Mouse (Mus musculus): ENCODE measurements at regions not wholly inside any gene's neighbourhood (a gene's known extent, or its start where the extent isn't known, plus 50 kb on each side); places are given as distances from the start of the nearest gene placed in this dataset.

DNA sequence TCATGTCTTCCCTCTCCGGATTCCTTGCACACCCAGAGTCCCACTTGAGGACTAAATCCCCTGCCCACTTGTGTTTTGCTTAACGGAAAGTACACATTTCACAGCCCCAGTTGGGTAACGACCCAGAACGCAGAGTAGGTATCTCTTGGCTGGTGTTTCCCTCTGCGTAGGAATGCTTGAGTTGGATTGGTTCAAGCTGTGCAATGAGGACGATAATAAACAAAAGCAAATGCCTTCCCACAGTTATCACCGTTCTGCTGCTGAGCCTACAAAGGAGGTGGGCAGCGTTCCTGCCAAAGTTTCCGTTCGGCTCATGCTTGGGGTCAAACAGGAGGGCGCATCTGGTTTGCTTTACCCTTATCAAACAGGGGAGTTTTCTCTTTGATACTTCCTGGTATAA lies 212.3 kb upstream of the Sfrp2 start:
- DNase-seq (ENCODE audit: low read depth), result no peak

DNA sequence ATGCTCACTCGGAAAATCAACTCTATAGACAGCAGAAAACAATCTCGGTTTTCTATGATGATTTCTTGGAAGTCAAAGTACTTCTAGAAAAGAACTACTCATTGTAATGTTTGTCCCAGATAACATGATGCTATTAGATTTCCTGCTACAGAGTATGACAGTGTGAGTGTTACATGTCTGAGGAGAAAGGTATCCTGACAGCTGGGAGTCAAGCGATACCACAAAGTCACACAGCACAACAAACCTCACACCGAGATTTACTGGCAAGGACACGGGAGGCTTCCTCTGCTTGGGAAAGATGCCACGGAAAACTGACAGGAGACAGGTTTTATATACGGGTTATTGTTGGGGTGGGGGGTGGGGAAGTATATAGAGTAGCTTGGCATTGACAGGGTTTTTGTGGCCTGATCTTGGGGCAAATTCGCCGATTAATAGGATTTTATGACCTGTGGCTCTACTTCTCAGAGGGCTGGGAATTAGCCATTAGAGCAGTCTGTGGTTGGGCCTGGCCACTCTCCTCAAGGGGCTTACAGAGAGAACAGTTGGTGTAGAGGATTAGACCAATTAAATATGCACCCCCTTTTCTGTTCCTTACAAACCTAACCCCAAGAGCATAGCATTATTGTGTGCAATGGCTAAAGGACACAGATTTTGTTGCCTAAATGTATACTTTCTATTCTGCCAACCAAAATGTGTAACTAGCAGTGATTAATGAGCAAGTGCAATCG lies 209.2 kb upstream of the Sfrp2 start:
- DNase-seq (ENCODE audit: low read depth), result no peak

DNA sequence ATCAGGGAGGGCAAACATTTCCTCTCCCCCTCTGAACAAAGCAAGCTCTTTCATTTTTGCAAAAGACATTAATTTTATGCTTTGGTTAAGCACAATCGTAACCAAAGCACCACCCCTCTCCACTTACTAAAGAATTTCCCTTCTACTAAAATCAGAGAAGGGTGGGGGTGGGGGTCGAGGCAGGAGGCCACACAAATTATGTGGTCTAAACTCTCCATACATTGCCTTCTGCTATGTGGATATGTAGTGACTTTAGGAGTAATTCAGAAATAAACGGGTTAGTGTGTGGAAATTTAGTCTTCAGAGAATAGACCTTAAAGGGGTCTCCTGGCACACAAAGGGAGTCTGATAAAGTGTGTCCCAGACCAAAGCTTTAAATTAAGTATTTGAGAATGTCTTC lies 204.1 kb upstream of the Sfrp2 start:
- no peak for DNase-seq (ENCODE audit: low read depth)

DNA sequence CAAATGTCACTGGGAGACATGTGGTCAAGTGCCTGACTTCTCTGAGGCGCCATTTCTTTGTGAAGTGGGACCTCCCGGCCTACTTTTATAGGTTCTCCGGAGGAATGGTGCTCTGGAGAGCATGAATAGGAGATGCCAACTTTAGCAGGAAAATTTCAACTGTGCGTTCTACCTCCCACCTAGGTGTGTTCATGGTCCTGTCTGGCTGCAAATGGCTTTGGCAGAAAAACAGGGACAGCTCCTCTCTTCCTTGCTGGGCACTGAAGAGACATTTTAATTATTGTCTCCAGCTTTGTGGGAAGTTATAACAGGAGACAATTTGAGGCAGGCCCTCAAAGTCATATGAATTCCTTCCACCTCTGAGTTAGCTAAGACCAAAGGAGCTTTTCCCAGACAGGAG lies 190.6 kb upstream of the Sfrp2 start:
- no peak for DNase-seq (ENCODE audit: low read depth)

DNA sequence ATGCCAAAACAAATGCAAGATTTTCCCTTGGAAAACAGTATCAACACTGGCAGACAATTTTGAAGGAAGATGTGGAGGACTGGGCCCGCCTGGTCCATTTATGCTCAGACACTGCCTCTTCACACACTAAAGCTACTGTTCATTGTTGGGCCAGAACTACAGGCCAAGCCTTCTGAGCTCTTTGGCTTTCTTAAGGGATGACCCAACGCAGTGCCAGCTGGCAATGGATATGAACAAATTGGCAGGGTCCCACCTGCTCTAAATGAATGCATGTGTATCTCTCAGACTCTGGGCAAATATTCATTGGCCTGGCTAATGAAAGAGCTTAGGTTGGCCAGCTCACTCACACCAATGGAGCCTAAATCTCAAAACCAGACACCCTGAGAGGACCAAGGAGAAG lies 190.0 kb upstream of the Sfrp2 start:
- no peak for DNase-seq (ENCODE audit: low read depth)

DNA sequence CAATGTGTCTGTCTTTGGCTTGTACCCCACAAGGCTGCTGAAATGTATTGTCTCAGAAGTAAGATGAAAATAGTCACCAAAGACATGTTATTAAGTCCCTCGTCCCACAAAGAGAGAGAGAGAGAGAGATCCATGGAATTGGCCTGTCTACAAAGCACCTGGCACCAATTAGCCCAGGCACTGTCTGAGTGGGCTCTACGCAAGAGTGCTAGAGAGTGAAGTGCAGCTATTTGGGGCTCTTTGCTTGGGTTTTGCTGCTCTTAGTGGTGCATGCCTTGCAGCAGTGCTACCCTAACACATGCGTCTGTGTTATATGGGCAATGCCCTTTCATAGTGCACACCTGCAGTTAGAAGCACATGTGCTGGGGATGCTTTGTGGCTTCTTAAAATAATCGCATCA lies 185.4 kb upstream of the Sfrp2 start:
- no peak for DNase-seq (ENCODE audit: low read depth)

DNA sequence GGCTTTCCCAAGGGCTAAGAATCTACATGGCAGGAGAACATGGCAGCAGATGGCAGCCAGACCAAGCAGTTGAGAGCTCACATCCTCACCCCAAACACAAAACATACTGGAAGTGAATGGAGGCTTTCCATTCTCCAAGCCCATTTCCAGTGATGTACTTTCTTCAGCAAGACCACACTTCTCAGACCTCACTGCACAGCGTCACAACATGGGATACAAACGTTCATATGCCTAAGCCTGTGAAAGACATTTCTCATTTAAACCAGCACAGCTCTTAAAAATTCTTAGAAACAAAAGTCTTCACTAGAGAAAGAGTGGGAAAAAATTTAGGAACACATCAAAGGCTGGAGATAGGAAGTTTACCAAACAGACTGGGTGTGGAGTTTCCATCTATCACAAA lies 183.9 kb upstream of the Sfrp2 start:
- no peak for DNase-seq (ENCODE audit: low read depth)

DNA sequence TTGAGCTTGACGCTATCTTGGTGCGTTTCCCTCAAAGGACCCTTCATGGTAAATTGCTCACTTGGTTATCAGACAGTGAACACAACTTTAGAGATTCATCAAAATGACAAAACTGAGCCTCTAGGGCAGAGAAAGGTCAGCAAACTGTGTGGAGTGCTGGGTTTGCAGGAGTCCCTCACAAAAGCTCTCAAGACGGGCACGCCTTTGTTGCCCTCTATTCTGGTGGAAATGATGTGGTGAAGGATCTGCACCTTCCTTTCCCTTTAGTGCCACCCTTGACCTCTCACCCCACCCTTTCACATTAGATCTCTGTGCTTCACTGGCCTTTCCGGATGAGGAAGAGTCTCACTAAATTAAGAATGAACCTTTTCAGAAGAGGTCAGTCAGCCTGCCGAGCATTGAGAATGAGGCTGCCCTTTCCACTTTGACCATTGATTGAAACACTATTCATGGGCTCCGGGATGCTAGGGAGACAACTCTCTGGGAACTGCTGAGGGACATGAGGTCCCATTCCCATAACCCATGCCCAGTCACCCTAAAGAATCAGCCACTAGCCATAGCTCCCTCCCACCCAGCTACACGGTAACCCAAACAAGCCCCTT lies 182.9 kb upstream of the Sfrp2 start:
- DNase-seq (ENCODE audit: low read depth), result no peak

DNA sequence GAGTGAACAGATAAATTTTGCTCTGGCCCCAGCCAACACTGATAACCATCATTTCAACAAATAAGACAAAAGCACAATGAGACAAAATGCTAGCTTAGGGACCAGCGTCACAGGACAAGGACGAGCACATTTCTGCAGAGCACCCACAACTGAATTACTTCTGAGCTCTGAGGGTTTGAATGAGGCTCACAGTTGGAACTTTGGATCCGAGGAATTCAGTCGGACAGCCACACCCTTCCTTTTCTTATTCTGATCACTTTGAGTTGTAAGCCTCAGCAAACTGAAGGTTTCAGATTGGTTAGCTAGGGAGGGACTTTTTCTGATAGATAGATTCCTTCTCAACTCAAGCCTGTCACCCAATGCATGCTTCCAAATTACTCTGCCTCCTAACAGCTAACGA lies 180.0 kb upstream of the Sfrp2 start:
- no peak for DNase-seq (ENCODE audit: low read depth)

DNA sequence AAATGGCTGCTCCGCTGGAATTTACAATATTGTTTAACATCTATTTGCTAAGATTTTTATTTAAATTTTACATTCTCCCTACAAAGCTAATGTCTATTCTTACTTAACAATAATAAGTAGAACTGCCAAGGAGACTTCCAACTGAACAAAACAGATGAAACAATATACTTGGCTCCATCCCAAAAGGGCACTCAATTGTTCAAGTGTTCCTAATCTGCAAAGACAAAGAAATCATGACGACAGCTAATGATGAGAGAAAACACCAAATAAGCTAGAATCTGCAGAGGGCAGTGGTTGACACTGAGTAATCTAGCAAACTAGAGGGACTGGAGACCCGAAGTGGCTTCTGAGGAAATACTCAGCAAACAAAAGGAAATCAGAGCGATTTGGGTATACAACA lies 179.6 kb upstream of the Sfrp2 start:
- no peak for DNase-seq (ENCODE audit: low read depth)

DNA sequence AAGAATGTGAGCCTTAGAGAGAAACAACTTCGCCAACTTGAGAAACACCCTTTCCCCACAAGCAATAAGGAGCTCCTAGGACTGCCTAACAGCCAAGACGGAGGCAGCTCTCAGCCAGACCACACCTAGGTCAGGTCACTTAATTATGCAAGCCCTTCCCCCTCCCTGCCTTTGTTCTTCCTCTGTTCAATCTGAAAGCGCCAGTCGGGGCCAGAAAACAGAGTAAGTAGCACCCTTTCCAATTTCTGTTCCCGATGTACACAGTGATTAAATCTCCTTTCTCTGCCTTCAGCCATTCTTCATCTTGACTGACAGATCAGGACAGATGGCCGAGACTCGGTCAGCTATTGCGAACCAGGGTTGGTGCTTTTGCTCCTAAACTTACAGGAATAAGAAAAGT lies 177.0 kb upstream of the Sfrp2 start:
- no peak for DNase-seq (ENCODE audit: low read depth)

DNA sequence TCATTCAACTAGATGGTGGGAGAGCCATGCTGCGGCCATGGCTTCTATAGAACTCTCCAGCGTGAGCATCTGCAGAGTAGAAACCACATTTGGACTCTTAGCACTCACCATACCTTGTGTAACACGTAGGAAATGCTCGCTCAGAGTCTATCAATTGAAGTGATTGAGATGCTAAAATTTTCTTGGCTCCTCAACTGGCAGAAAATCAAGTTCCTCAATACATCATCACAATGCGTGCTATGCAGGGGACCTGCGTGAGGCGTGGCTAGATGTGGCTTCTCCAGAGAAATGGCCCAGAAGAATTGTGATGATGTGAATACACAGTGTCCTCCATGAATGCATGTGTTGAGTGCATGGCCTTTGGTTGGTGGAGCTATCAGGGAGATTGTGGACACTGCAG lies 174.9 kb upstream of the Sfrp2 start:
- no peak for DNase-seq (ENCODE audit: low read depth)

DNA sequence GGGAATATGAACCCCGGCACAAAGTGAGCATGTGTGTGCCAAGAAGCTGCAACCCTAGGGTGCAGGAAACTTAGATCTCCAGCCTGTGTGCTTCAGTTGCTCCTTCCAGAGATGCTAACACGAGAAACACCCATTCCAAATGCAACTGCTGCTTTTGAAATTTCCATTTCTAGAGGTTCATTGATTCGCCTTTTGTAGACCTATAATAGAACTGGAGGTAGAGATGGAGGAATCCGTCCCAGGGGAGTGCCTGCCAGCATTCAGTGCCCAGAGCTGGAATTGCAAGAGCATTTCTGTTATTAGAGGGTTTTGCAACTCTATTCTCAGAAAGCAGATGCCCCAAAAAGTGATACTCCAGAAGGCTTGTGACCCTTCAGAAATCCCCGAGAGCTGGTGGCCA lies 172.8 kb upstream of the Sfrp2 start:
- no peak for DNase-seq (ENCODE audit: low read depth)

DNA sequence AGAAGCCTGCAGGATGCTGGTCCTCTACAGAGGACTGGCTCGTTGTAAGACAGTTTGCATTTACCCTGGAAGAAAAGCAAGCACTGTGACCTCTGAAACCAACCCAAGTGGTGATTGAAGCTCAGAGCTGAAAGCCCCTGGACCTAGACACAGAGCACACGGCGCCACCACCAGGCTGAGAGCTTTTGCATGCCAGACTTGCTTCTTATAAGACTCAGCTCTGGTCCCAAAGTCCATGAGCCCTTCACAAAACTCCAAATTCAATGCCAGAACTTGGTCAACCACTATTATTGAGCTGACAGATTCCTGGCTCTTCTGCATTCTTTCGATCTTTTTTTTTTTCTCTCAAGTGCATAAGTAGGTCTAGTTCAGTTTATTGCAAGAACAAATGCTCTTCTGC lies 164.6 kb upstream of the Sfrp2 start:
- no peak for DNase-seq (ENCODE audit: low read depth)

DNA sequence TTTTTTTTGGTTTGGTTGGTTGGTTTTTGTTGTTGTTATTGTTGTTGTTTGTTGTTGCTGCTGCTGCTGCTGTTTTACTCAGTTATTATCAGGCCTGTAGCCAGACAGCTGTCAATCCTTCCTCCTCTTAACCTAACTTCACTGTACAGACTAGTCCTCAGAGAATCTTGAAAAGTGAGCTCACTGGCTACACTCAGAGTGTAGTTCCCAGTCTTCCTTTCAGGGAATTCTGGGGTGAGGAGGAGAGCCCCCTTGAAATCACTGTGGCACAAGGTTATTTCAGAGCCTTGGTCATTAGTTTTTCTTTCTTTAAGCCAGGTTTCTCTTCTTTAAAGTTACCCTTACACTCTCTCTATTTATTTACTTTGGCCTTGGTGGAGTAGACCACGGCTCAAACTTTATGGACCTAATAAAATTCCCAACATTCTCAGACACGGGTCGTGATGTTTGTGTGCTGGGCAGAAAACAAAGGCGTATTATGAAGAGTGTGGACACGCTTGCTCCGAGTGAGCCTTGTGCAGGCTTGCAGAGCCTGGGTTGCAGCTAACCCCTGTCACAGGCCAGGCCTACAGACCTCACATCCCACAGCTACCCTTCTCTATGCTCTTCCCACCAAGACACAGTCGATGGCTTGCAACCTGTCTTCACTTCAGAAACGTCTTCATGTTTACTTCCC lies 156.9 kb upstream of the Sfrp2 start:
- no peak for DNase-seq (ENCODE audit: low read depth)

DNA sequence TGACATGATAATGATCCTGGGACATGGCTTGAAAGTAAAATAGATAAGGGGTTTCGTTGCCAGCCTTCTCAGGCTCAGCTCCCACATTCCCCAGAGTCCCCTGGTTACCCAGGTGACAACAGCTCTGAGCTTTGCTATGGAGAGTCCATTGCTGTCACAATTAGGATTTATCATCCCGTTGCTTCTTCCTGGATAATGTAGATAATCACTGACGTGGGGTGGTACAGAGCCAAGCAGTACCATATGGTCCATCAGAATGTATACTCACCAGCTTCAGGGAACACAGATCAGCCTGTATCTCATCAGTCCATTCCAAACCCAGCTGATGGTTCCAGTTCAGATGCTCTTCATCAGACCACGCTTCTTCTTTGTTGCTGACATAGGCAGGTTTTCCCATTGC lies 145.7 kb upstream of the Sfrp2 start:
- DNase-seq (ENCODE audit: low read depth), result no peak

DNA sequence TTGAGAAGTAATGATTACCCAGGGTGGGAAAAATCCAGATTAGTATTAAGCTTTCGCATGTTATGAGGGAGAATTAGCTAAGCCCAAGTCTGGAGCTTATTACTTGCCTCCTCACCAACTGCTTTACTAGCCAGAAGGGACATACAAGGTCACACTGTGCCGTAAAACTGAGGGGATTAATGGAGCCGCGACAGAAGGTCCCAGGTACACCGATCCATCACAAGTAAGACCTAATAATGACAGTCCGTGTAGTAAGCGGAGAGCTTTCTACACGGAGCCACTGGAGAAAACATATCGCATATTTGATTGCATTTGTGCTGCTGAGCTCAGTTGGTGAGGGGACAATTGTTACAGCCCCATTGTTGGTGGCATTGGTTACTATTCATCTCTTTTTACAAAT lies 133.1 kb upstream of the Sfrp2 start:
- DNase-seq (ENCODE audit: low read depth), result no peak

DNA sequence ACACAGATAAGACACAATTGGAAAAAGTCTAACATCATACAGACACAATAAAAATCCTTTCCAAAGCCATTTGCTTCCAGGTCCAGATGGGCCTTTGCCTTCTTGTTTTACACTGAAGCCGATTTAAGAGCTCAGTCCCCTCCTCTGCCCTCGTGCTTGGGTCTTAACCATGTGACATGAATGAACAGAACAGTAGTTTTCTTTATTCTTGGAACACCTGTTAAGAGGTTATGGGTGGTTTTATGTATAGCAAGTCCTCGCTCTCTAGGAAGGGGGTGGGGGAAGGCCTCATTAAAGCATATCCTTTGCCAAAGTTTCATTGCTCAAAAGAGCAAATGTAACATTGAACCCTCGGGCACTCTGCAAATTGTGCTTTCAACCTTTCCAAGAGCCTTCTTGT lies 125.7 kb upstream of the Sfrp2 start:
- DNase-seq (ENCODE audit: low read depth), result no peak

DNA sequence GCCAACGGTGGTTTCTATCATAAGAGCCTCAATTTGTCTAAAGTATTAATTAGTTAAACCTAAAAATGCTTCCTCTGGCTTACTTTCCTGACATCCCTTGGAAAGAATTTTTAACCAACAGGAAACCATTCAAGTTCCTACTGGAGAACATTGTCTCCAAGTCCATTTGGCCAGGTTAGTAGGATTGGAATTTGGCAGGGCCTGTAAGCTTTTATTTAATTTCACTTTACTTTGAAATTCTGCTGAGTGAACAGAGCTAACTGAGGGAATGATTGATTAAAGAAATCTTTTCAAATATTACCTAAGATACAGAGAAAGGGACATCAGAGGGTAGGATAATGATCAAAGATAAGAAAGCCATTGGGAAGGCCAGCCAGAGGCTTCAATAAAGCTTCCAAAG lies 102.4 kb upstream of the Sfrp2 start:
- no peak for DNase-seq (ENCODE audit: low read depth)

DNA sequence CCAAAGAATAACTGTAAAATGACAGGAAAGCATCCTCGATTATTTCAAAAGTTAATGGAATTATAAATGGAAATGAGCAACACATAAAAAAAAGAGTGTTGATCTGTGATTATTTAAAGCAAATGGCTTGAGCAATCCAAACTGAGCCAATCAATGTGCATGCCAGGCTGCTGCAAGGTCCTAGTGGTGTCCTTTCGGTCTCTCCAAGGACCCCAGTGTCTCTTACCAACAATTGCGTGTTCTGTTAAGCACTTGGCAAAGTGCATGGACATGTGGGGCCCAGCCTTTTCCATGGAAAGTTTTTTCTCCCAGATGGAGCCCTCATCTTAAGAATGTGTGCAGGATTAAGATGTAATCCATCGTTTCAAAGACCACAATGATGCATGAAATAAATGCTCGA lies 90.0 kb upstream of the Sfrp2 start:
- DNase-seq (ENCODE audit: low read depth), result no peak

DNA sequence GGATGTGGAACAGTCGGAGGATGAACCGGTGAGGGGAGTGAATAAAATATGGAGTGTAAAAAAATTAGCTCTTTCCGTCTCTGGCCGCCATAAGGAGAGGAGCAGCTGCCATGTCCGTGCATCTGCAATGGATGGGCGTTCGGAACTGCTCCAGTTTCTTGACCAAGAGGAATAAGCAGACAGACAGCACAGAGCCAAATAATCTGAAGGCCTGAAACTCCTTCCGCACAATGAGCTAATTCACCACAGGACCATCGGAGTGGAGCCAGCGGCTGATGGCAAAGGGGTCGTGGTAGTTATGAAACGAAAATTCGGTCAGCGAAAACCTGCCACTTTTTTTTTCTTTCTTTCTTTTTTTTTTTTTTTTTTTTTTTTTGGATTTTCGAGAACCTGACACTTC lies 79.5 kb upstream of the Sfrp2 start:
- no peak for DNase-seq (ENCODE audit: low read depth)

DNA sequence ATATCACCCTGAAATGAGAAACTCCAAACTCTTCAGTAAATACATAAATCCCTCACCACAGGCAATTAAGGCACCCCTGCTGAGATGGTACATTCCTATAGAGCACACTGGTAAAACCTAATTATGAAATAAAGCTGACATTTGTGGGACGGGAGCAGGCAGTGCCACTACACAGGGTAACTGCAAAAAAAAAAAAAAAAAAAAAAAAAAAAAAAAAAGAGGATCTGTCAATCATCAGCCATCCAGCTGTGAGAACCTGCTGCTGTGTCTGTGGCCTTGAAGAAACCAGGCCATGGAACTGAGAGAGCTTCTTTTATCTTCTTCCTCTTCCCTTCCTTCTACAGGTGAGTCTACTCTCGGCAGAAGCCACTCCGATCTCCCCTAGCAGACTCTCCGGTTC lies 78.6 kb upstream of the Sfrp2 start:
- no peak for DNase-seq (ENCODE audit: low read depth)

DNA sequence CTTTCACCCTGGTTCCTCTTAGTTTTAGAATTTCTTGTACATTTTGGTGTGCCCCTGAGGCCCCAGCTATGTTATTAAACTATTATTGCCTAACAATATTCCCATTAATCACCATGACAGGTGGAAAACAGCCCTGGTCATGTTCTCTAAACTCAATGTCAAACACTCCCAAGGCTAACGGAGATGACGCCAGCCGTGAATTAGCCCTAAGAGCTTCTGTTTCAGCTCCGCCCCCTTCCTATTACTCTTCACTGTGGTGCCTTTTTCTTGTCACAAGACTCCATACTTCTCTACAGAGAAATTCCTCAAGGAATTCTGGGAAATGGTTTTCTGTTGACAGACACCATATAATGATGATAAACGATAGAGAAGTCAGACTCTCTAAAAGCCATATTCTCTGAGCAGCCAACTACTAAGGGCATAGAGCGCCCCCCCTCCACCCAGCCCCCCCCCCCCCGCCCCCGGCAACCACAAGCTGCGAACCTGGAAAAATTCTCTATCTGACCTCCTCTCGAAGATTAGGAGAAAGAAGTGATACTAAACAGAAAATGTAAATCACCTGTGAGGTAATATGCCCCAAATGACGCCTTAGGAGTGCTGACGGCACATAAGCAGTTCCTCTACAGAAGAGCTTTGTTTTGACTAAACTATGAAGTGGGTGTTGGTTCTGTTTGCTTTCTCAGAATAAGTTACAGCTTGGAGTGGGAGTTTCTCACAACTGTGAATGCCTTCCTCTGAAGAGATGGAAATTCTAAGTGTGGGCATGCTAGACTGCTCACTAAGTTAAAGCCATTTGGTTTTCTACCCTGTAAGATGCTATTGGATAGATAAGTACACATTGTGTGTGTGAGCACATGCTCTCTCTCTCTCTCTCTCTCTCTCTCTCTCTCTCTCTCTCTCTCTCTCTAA lies 76.8 kb upstream of the Sfrp2 start:
- no peak for DNase-seq (ENCODE audit: low read depth)
